Mouse (Mus musculus): ENCODE results near the gene Rora. TPM values are rescaled to one million over a fixed set of nuclear protein-coding genes. Genes with fewer than 3 reads are reported as not detected.
A peak's percentile ranks its signal among the peaks of the same experiment; 100 is the strongest.

Gene Rora
- polyA plus RNA-seq, 1 experiment from 2014 or later: 2.7 TPM

DNA sequence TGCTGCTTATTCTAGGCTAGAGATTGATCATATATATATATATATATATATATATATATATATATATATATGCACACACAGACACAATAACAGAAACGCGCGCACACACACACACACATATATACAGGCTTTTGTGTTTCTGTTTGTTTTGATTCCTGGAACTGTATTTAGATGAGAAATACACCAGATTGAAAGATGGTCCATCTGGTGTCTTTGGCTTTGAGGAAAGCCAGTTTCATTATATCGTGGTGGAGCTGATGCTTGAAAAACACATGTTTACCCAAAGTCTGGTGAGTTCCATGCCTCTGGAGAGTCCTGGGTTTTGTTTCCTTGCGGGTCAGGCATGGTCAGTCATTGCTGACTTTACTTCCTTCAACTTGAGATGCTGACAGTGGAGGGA is 169.7 kb downstream of the Rora start:
- DNase-seq (no peak), ATAC-seq (ENCODE audit: low read depth) (no peak)
- no peak overlapping the region for H3K9ac ChIP-seq
- no peak overlapping the region for H3K27ac ChIP-seq
- 79% methylated on average over 5 of the region's 5 CpGs for WGBS (ENCODE audit: insufficient replicate concordance)
- no peak overlapping the region for H3K4me2 ChIP-seq
- H3K36me3 ChIP-seq: no peaks in the 10 kb centered on the region
- no peaks in the 10 kb centered on the region for H3K9me3 ChIP-seq (replicated peaks)
- H3K4me1 ChIP-seq (replicated peaks): peaks cover 3% of the 10 kb centered on the region; the same call in 1 of the 2 replicates
- H3K4me3 ChIP-seq (replicated peaks): no peak overlapping the region
- H3K27me3 ChIP-seq: no peaks in the 10 kb centered on the region

DNA sequence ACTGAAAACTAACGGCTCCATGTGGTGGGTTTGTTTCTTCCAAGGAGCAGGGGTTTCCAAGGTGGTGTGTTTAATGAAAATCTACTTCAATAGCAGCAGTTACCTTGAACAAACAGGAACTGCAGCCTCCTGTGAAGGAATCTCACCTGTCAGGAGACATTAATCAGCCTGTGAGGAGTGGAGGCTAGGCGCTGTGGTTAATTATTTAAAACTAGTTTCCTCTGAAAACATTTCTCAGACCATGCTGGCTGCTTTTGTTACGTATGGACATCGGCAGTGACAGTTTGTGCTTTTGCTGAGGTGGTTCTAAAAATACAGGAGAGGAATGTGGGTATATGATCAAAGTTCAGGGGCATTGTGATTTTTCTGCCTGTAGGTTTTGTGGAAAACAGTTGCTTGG is 171.5 kb downstream of the Rora start:
- no peak for DNase-seq
- 40% methylated on average over 4 of the region's 4 CpGs for WGBS (ENCODE audit: insufficient replicate concordance)

DNA sequence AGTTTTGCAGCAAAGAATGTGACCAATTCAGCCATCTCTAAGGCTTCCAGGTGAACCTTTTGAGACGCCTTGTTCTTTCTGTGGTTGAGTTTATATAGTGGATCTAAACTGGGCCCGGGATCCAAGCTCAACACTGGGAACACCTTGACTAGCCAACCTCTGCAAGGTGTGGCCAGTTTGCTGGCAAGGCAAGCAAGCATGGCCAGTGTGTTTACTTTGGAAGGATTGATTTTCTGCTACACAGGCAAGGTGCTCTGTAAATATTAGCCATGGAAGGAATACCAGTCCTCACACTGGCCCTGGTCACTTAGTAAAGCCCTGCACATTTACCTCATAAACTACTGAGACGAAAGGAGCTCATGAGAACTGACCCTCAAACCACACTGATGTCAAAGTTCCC is 172.3 kb downstream of the Rora start:
- no peak for DNase-seq
- peaks cover 3% of the 10 kb centered on the region; the same call in 1 of the 2 replicates for H3K4me1 ChIP-seq (replicated peaks)

More for the DNA sequence above, 171.5 kb downstream of the Rora start:
- Histone ChIP-seq H3K4me2 (no peak overlapping the region), H3K36me3 (no peaks in the 10 kb centered on the region), H3K4me1 (replicated peaks) (peaks cover 3% of the 10 kb centered on the region; the same call in 1 of the 2 replicates), H3K4me3 (replicated peaks) (no peak overlapping the region), H3K9me3 (replicated peaks) (no peaks in the 10 kb centered on the region), H3K9ac (no peak overlapping the region), H3K27me3 (no peaks in the 10 kb centered on the region), H3K27ac (peak overlapping the region; percentile 53)
- no peak for ATAC-seq (ENCODE audit: low read depth)

DNA sequence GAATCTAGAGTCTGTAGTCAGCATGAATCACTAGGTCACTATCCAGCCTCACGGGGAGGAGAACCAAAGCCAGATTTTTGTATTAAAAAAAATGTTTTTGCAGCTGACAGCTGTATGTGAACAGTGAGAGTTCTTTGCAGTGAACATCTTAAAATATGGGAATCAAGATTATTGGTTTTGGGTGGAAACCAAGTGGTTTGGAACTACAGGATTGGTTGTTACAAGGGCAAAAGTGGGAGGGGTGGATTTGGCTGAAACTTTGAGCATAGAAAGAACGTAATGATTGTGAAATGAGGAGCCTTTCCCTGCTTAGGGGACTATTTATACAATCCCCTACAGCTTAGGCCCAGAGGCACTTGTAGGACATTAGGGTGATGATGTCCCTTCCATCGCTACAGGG is 173.9 kb downstream of the Rora start:
- Histone ChIP-seq H3K4me2 (no peak overlapping the region), H3K9ac (no peak overlapping the region), H3K36me3 (no peaks in the 10 kb centered on the region), H3K27ac (no peak overlapping the region), H3K4me1 (replicated peaks) (peaks cover 3% of the 10 kb centered on the region; the same call in 1 of the 2 replicates), H3K4me3 (replicated peaks) (no peak overlapping the region), H3K9me3 (replicated peaks) (no peaks in the 10 kb centered on the region), H3K27me3 (no peaks in the 10 kb centered on the region)
- WGBS (ENCODE audit: insufficient replicate concordance): 60% methylated on average over 3 of the region's 3 CpGs
- no peak for ATAC-seq (ENCODE audit: low read depth)
- no peak for DNase-seq

More for the DNA sequence above, 172.3 kb downstream of the Rora start:
- H3K36me3 ChIP-seq: no peaks in the 10 kb centered on the region
- WGBS (ENCODE audit: insufficient replicate concordance): 56% methylated on average over 3 of the region's 3 CpGs
- no peaks in the 10 kb centered on the region for H3K9me3 ChIP-seq (replicated peaks)
- H3K27ac ChIP-seq: peak overlapping the region; percentile 55
- H3K9ac ChIP-seq: no peak overlapping the region
- H3K27me3 ChIP-seq: no peaks in the 10 kb centered on the region
- no peak overlapping the region for H3K4me3 ChIP-seq (replicated peaks)
- H3K4me2 ChIP-seq: no peak overlapping the region
- ATAC-seq (ENCODE audit: low read depth): peak; percentile 74

DNA sequence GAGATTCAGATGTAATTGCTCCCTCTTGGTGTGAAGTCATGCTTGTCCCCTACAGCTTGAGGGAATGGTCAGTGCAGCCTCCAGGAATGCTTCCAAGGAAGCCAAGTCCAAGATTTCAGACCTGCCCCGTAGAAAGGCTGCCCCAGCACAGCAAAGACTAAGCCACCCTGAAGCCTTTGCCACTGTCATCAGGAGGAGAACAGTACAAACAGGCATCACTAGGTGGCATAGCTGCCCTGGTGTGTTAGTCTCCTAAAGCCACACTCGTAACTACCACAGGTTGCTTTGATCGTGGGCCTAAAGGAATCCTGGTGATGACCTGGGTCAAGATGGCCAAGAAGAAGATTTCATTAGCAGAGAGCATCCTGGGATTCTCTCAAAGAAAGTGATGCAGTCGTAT is 176.3 kb downstream of the Rora start:
- Histone ChIP-seq H3K27ac (no peak overlapping the region), H3K9me3 (replicated peaks) (no peaks in the 10 kb centered on the region), H3K4me3 (replicated peaks) (no peak overlapping the region), H3K4me2 (no peak overlapping the region), H3K27me3 (no peaks in the 10 kb centered on the region), H3K36me3 (no peaks in the 10 kb centered on the region), H3K4me1 (replicated peaks) (peaks cover 3% of the 10 kb centered on the region; the same call in 1 of the 2 replicates), H3K9ac (no peak overlapping the region)
- DNase-seq (no peak), ATAC-seq (ENCODE audit: low read depth) (no peak)
- WGBS (ENCODE audit: insufficient replicate concordance): 64% methylated on average over 4 of the region's 4 CpGs

DNA sequence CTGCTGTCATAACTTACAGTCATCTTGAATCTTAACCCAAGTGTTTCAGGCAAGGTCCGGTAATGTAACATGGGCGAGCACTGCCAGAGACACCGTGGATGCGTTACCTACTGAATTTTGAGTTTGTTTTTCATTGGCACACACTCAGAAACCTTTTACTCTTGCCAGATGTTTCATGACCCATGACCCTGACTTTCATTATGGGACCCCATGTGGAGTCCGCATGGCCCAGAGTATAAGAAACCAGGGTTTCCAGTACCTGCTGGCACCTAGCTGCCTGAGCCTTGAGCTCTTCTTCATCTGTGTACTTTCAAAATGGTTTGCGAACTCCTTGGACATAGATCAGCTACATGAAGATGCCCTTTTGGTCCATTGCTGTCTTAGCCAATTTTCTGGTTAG is 179.7 kb downstream of the Rora start:
- no peak overlapping the region for H3K4me2 ChIP-seq
- 74% methylated on average over 6 of the region's 6 CpGs for WGBS (ENCODE audit: insufficient replicate concordance)
- H3K9me3 ChIP-seq (replicated peaks): no peaks in the 10 kb centered on the region
- no peak overlapping the region for H3K4me3 ChIP-seq (replicated peaks)
- no peak overlapping the region for H3K9ac ChIP-seq
- H3K27me3 ChIP-seq: no peaks in the 10 kb centered on the region
- H3K36me3 ChIP-seq: no peaks in the 10 kb centered on the region
- ATAC-seq (ENCODE audit: low read depth): no peak
- H3K27ac ChIP-seq: no peak overlapping the region
- no peak for DNase-seq
- H3K4me1 ChIP-seq (replicated peaks): no peaks in the 10 kb centered on the region

DNA sequence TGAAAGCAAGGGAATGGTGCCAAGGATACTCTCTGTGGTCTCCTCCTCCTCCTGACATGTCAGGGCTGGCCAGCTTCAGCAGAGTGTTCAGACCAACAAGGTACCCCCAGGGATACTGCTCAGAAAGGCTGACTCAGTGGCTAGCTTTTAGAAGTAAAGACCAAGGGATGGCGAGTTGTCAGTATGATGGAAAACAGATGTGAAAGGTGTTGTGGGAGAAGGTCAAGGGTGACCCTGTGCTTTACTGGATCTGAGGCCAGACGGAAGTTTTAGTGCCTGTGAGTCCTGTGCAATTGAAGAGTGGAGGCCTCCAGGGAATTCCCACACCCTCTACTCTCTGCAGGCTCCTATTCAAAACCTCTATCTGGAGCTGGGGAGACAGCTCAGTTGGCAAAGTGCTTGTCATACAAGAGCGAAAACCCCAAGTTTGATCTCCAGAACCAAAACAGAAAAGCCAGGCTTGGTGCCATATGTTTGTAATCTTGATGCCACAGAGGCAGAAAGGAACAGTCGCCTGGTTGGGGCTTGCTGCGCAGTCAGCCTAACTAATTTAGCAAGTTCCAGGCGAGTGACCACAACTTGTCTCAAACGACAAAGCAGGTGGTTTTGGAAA is 181.6 kb downstream of the Rora start:
- no peak overlapping the region for H3K4me3 ChIP-seq (replicated peaks)
- no peaks in the 10 kb centered on the region for H3K36me3 ChIP-seq
- ATAC-seq (ENCODE audit: low read depth) (no peak), DNase-seq (no peak)
- H3K4me1 ChIP-seq (replicated peaks): no peaks in the 10 kb centered on the region
- H3K9ac ChIP-seq: no peak overlapping the region
- no peaks in the 10 kb centered on the region for H3K9me3 ChIP-seq (replicated peaks)
- H3K27ac ChIP-seq: no peak overlapping the region
- WGBS (ENCODE audit: insufficient replicate concordance): 63% methylated on average over 7 of the region's 7 CpGs
- no peaks in the 10 kb centered on the region for H3K27me3 ChIP-seq
- H3K4me2 ChIP-seq: no peak overlapping the region

DNA sequence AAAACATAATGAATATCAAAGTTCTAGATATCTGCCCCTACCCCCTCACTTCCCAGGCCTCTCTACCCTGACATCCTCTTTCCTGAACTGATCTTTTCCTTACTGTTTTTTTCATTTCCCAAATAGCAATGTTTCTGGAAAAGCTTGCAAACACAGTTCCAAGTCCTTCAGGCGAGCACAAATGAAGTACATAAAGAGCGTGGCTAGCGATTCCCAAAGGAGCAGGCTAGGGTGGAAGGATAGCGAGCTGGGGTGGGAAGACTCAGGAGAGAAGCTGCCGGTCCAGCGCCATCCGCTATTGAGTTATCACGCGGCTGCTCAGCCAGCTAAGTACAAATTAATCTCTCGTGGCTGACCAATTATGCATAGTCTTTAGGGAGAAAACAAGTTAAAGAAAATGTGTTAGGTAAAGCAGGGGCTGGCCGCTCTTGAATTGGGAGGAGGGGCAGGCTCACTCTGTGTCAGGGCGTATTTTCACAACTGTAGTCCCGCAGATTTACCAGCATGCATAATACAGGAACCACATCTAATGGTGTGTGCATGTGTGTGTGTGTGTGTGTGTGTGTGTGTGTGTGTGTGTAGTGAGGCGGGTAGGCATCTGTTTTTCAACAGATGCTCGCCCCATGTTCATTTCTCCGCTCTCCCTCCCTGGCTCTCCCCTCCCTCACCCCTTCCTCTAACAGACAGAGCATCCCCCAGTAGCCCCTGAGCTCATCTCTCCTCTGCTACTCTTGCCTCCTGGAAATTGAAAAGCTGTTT is 188.7 kb downstream of the Rora start:
- no peaks in the 10 kb centered on the region for H3K36me3 ChIP-seq
- ATAC-seq (ENCODE audit: low read depth): no peak
- no peaks in the 10 kb centered on the region for H3K27me3 ChIP-seq
- no peak overlapping the region for H3K4me3 ChIP-seq (replicated peaks)
- no peak overlapping the region for H3K4me2 ChIP-seq
- H3K9me3 ChIP-seq (replicated peaks): no peaks in the 10 kb centered on the region
- no peak overlapping the region for H3K27ac ChIP-seq
- DNase-seq: no peak
- H3K9ac ChIP-seq: no peak overlapping the region
- WGBS (ENCODE audit: insufficient replicate concordance): 73% methylated on average over 16 of the region's 16 CpGs
- no peaks in the 10 kb centered on the region for H3K4me1 ChIP-seq (replicated peaks)

DNA sequence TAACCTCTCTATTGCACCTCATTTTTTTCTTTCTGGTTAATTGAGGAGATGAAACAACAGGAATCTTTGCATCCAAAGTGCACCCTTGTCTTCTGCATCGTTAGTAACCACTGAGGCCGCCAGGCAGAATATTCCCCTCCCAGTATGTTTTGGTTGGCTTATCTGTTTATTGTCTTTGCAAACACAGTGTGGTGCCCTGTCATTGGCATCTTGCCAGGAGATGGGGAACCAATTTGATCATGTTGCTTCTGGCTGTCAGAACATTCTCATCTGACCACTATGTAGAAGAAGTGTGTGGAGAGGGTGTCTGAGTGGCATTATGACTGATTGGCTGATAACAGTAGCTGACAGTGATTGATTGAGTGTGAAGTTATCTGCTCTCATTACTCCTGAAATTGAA is 192.0 kb downstream of the Rora start:
- Histone ChIP-seq H3K4me1 (replicated peaks) (no peaks in the 10 kb centered on the region), H3K9ac (no peak overlapping the region), H3K27ac (no peak overlapping the region), H3K36me3 (no peaks in the 10 kb centered on the region), H3K4me3 (replicated peaks) (no peak overlapping the region), H3K27me3 (no peaks in the 10 kb centered on the region), H3K4me2 (no peak overlapping the region), H3K9me3 (replicated peaks) (no peaks in the 10 kb centered on the region)
- DNase-seq: no peak
- ATAC-seq (ENCODE audit: low read depth): no peak
- WGBS (ENCODE audit: insufficient replicate concordance): 60% methylated on average over 2 of the region's 2 CpGs

DNA sequence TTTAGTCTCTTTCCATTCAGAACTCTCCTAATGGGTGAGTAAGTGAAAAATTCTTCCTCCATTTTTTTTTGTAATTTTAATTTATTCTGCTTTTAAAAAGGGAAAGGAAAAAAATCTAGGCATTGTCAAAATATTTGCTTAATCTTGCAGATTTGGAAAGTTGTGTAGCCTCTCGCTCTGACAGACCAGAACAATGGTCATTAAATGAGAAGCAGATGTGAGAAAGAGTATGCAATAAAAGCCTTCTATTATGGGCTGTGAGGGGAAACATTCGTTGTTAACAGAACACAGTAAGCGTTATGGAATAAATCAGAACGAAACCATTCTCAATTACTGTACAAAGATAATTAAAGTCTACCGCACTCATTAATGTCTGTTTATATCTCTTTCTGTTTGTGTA is 196.7 kb downstream of the Rora start:
- H3K9ac ChIP-seq: no peak overlapping the region
- H3K9me3 ChIP-seq (replicated peaks): no peaks in the 10 kb centered on the region
- H3K4me2 ChIP-seq: no peak overlapping the region
- no peak for DNase-seq
- WGBS (ENCODE audit: insufficient replicate concordance): 74% methylated on average over 5 of the region's 5 CpGs
- no peaks in the 10 kb centered on the region for H3K4me1 ChIP-seq (replicated peaks)
- no peak for ATAC-seq (ENCODE audit: low read depth)
- H3K4me3 ChIP-seq (replicated peaks): no peak overlapping the region
- no peaks in the 10 kb centered on the region for H3K36me3 ChIP-seq
- no peaks in the 10 kb centered on the region for H3K27me3 ChIP-seq
- no peak overlapping the region for H3K27ac ChIP-seq

DNA sequence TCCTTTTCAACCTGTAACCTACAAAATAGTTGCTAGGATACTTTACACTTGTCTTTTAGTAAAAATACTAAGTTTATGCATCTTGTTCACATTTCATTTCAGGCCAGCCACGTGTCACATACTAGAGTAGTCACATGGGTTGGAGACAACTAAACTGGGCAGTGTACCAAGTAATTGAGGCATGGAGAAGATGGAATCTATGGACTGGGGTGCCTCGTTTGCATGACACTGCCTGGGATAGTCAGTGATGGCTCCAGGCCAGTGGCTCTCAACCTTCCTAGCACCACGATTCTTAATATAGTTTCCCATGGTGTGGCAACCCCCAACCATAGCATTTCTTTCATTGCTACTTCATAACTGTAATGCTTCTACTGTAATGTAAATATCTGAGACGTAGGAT is 198.6 kb downstream of the Rora start:
- ATAC-seq (ENCODE audit: low read depth) (no peak), DNase-seq (no peak)
- no peaks in the 10 kb centered on the region for H3K4me1 ChIP-seq (replicated peaks)
- no peak overlapping the region for H3K4me3 ChIP-seq (replicated peaks)
- no peak overlapping the region for H3K4me2 ChIP-seq
- H3K27me3 ChIP-seq: no peaks in the 10 kb centered on the region
- no peak overlapping the region for H3K27ac ChIP-seq
- H3K9ac ChIP-seq: no peak overlapping the region
- no peaks in the 10 kb centered on the region for H3K36me3 ChIP-seq
- H3K9me3 ChIP-seq (replicated peaks): no peaks in the 10 kb centered on the region
- WGBS (ENCODE audit: insufficient replicate concordance): 43% methylated on average over 4 of the region's 4 CpGs

DNA sequence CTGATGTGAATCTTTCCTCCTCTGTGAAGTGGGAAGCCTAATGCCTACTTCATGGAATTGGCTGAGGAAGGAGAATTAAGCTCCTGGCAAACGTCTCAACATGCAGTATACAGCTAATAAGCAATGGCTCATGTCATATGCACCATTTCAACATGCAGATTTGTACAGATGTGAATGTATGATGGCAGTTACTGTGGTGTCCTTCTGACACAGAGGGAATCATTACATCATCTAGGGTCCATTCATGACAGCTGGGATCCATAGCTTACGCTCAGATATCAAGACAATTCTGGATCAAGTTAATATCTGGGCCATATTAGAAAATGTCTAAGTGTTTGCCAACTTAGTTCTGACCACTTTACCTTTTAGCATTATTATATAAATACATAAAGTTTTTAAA is 199.3 kb downstream of the Rora start:
- Histone ChIP-seq H3K9ac (no peak overlapping the region), H3K27me3 (no peaks in the 10 kb centered on the region), H3K4me1 (replicated peaks) (no peaks in the 10 kb centered on the region), H3K27ac (no peak overlapping the region), H3K9me3 (replicated peaks) (no peaks in the 10 kb centered on the region), H3K4me3 (replicated peaks) (no peak overlapping the region), H3K4me2 (no peak overlapping the region), H3K36me3 (no peaks in the 10 kb centered on the region)
- 49% methylated on average over 2 of the region's 2 CpGs for WGBS (ENCODE audit: insufficient replicate concordance)
- ATAC-seq (ENCODE audit: low read depth): no peak
- no peak for DNase-seq

All from liver, embryonic 13.5 days (tissue).